Mouse (Mus musculus): ENCODE measurements at regions not wholly inside any gene's neighbourhood (a gene's known extent, or its start where the extent isn't known, plus 50 kb on each side); places are given as distances from the start of the nearest gene placed in this dataset.

DNA sequence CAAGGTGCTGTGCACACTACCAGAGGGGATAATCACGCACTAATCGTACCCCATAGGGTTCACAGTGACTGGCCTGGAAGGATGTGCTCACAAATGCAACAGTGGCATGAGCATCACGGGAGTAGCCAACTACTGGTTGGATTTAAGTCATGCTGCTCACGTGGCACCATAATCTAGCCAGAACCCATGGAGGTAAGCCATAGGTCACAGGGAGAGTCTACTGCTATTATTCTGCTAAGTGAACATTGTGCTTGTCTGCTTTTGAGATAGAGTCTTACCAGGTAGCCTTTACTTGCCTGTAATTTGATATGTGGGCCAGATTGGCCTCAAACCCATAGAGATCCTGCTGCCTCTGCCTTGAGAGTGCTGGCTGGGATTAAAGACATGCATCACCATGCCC lies 77.0 kb downstream of the Cyp26a1 start:
- TF ChIP-seq CTCF (IDR thresholded peaks at IDR 0.05; ENCODE audit: low read depth, low read length) (no peak), GATA1 (IDR thresholded peaks at IDR 0.05; ENCODE audit: borderline replicate concordance, low read length) (no peak)

Data from G1E (cell line).